Mouse (Mus musculus): ENCODE results near the gene 3110082I17Rik. TPM values are rescaled to one million over a fixed set of nuclear protein-coding genes. Genes with fewer than 3 reads are reported as not detected.

3110082I17Rik gene
- polyA plus RNA-seq, 1 experiment from 2014 or later: 17.0 TPM

DNA sequence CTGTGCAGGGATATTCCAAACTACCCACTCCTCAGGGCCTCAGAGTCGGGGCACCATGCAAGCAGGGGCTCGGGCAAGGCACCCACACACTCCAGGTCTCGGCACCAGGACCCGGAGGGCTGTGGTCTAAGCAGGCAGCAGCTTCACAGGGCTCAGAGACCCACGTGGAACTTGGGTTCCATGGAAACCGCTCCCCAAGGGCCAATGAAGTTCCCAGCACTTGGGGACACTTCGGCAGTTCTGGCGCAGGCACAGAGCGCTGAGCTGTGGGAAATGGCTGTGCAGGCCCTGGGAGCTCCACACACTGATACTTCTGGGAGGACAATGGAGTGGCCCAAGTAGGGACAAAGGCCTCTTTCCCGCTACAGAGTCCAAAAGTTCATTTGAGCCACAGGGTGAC is 7.3 kb downstream of the 3110082I17Rik start:
- H3K4me2 ChIP-seq (ENCODE audit: low read length): no peak overlapping the region
- 85% methylated on average over 10 of the region's 10 CpGs for WGBS
- no peaks in the 10 kb centered on the region for H3K27me3 ChIP-seq (ENCODE audit: control insufficient read depth, insufficient read depth, low read length)
- peaks cover 9% of the 10 kb centered on the region; the same call in 1 of the 2 replicates for H3K36me3 ChIP-seq (ENCODE audit: control insufficient read depth, insufficient read depth, low read length)
- H3K4me1 ChIP-seq (ENCODE audit: control insufficient read depth in 2 of 2, insufficient read depth in 2 of 2, low read length in 2 of 2): peaks cover 8 to 11% of the 10 kb centered on the region in 2 experiments; a peak in 3 of 4 replicates
- no peaks in the 10 kb centered on the region for H3K9me3 ChIP-seq (ENCODE audit: control insufficient read depth, low read length)
- H3K27ac ChIP-seq (replicated peaks in 1 of 2; ENCODE audit: control insufficient read depth in 1 of 2, insufficient read depth in 1 of 2, low read depth in 2 of 2, low read length in 2 of 2): no peak overlapping the region
- ATAC-seq (ENCODE audit: insufficient number of reproducible peaks, insufficient read depth, low FRiP score, low read depth): no peak
- H3K9ac ChIP-seq (ENCODE audit: low read length): no peak overlapping the region
- H3K4me3 ChIP-seq (ENCODE audit: control insufficient read depth in 1 of 2, insufficient read depth in 1 of 2, low read depth in 1 of 2, low read length in 2 of 2): no peak overlapping the region

DNA sequence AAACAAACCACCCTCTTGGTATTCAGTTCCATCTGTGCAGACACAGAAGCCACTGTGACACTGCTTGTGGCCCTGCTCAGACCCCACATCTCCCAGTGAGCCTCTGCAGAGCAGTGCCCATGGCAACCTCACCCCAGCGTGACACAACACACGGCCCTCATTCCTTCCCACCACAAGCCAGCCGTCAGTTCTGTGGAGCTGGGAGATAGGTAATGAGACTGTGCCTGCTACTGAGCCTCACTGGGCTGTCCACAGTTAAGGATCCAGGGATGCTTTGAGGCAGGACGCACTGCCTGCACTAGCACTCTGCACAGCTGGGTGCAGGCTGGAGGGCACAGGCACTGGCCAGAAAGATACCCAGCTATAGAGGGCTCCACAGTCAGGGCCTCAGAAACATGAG is 10.4 kb downstream of the 3110082I17Rik start:
- H3K27ac ChIP-seq (replicated peaks in 1 of 2; ENCODE audit: control insufficient read depth in 1 of 2, insufficient read depth in 1 of 2, low read depth in 2 of 2, low read length in 2 of 2): no peak overlapping the region
- H3K9ac ChIP-seq (ENCODE audit: low read length): no peak overlapping the region
- H3K27me3 ChIP-seq (ENCODE audit: control insufficient read depth, insufficient read depth, low read length): no peaks in the 10 kb centered on the region
- ATAC-seq (ENCODE audit: insufficient number of reproducible peaks, insufficient read depth, low FRiP score, low read depth): no peak
- peaks cover 5% of the 10 kb centered on the region; the same call in 1 of the 2 replicates for H3K36me3 ChIP-seq (ENCODE audit: control insufficient read depth, insufficient read depth, low read length)
- peaks cover 8 to 11% of the 10 kb centered on the region in 2 experiments; a peak in 3 of 4 replicates for H3K4me1 ChIP-seq (ENCODE audit: control insufficient read depth in 2 of 2, insufficient read depth in 2 of 2, low read length in 2 of 2)
- H3K4me3 ChIP-seq (ENCODE audit: control insufficient read depth in 1 of 2, insufficient read depth in 1 of 2, low read depth in 1 of 2, low read length in 2 of 2): no peak overlapping the region
- WGBS: 42% methylated on average over 4 of the region's 4 CpGs
- no peak overlapping the region for H3K4me2 ChIP-seq (ENCODE audit: low read length)
- H3K9me3 ChIP-seq (ENCODE audit: control insufficient read depth, low read length): no peaks in the 10 kb centered on the region

DNA sequence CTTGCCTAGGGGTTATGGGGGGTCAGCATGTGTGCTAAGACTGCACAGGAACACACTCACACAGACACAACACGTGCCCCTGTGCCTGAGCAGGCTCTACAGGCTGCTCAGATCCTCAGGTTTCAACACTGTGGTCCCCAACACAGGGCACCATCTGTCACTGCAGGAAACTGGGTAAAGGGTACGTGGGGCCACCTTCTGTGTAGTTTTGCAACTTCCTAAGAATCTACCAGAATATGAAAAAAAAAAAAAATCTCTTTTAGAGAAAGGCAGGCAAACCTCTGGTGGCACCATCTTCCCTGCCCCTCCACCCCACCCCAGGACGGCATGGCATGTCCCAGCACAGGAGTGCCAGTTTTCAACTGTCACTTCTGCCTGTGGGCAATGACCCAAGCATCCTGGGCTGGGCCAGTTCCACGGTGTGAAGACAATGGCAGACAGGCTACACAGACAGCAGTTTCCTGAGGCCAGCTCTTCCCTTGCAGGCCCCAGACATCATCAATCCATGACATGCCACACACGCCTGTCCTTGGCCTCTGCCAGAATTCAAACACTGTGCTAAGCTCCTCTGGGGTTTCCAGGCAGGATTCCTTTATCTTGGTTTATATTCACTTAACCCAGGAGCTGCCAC is 11.1 kb downstream of the 3110082I17Rik start:
- ATAC-seq (ENCODE audit: insufficient number of reproducible peaks, insufficient read depth, low FRiP score, low read depth): no peak
- H3K9ac ChIP-seq (ENCODE audit: low read length): no peak overlapping the region
- H3K36me3 ChIP-seq (ENCODE audit: control insufficient read depth, insufficient read depth, low read length): 0 out of 2 replicates have a peak, but pooled peaks cover 2% of the 10 kb centered on the region
- no peak overlapping the region for H3K4me2 ChIP-seq (ENCODE audit: low read length)
- 51% methylated on average over 5 of the region's 5 CpGs for WGBS
- no peaks in the 10 kb centered on the region for H3K27me3 ChIP-seq (ENCODE audit: control insufficient read depth, insufficient read depth, low read length)
- H3K4me1 ChIP-seq (ENCODE audit: control insufficient read depth in 2 of 2, insufficient read depth in 2 of 2, low read length in 2 of 2): peaks cover 8 to 11% of the 10 kb centered on the region in 2 experiments; a peak in 3 of 4 replicates
- no peaks in the 10 kb centered on the region for H3K9me3 ChIP-seq (ENCODE audit: control insufficient read depth, low read length)
- no peak overlapping the region for H3K27ac ChIP-seq (replicated peaks in 1 of 2; ENCODE audit: control insufficient read depth in 1 of 2, insufficient read depth in 1 of 2, low read depth in 2 of 2, low read length in 2 of 2)
- H3K4me3 ChIP-seq (ENCODE audit: control insufficient read depth in 1 of 2, insufficient read depth in 1 of 2, low read depth in 1 of 2, low read length in 2 of 2): no peak overlapping the region

DNA sequence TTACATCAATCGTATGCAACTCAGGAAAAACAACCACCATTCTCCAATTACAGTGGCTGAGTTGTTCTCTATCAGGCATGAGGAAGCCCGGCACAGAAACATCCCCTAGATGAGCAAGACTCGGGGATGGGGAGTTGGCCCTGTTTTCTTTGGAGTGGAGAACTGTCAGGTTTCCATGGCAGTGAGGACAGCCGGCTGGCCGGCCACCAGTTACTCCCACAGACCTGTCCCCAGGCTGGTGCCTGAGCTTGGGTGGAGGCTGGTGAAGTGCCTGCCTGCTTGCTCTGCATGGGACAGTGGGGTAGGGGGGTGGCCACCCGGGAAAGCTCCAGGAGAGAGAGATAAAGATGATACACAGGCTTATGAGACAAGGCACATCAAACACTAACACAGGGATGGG is 12.3 kb downstream of the 3110082I17Rik start:
- WGBS: 59% methylated on average over 6 of the region's 6 CpGs

DNA sequence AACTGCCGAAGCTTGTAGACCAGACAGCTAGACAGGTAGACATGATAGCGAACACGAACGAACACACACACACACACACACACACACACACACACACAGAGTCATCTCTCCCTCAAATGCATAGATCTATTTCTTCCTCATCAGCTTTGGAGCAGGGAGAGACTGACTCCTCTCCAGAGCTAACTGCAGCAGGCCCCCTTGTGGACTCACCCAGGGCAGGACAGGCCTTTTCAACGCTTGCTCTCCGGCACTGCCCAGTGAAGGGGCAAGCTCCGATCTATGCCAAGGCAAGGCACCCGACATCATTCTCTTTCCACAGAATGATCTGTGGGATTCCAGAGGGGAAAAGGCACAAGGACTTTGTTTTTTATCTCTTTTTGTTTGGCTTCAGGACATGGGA is 15.1 kb downstream of the 3110082I17Rik start:
- no peak for ATAC-seq (ENCODE audit: insufficient number of reproducible peaks, insufficient read depth, low FRiP score, low read depth)
- no peak overlapping the region for H3K27ac ChIP-seq (replicated peaks in 1 of 2; ENCODE audit: control insufficient read depth in 1 of 2, insufficient read depth in 1 of 2, low read depth in 2 of 2, low read length in 2 of 2)
- no peaks in the 10 kb centered on the region for H3K27me3 ChIP-seq (ENCODE audit: control insufficient read depth, insufficient read depth, low read length)
- no peak overlapping the region for H3K4me3 ChIP-seq (ENCODE audit: control insufficient read depth in 1 of 2, insufficient read depth in 1 of 2, low read depth in 1 of 2, low read length in 2 of 2)
- H3K36me3 ChIP-seq (ENCODE audit: control insufficient read depth, insufficient read depth, low read length): no peaks in the 10 kb centered on the region
- 79% methylated on average over 8 of the region's 8 CpGs for WGBS
- no peak overlapping the region for H3K9ac ChIP-seq (ENCODE audit: low read length)
- H3K4me1 ChIP-seq (ENCODE audit: control insufficient read depth in 2 of 2, insufficient read depth in 2 of 2, low read length in 2 of 2): peaks cover 8 to 11% of the 10 kb centered on the region in 2 experiments; a peak in 3 of 4 replicates
- H3K9me3 ChIP-seq (ENCODE audit: control insufficient read depth, low read length): no peaks in the 10 kb centered on the region
- no peak overlapping the region for H3K4me2 ChIP-seq (ENCODE audit: low read length)

More for the DNA sequence above, 12.3 kb downstream of the 3110082I17Rik start:
- no peaks in the 10 kb centered on the region for H3K9me3 ChIP-seq (ENCODE audit: control insufficient read depth, low read length)
- no peak overlapping the region for H3K9ac ChIP-seq (ENCODE audit: low read length)
- H3K4me2 ChIP-seq (ENCODE audit: low read length): no peak overlapping the region
- ATAC-seq (ENCODE audit: insufficient number of reproducible peaks, insufficient read depth, low FRiP score, low read depth): no peak
- H3K27me3 ChIP-seq (ENCODE audit: control insufficient read depth, insufficient read depth, low read length): no peaks in the 10 kb centered on the region
- H3K4me3 ChIP-seq (ENCODE audit: control insufficient read depth in 1 of 2, insufficient read depth in 1 of 2, low read depth in 1 of 2, low read length in 2 of 2): no peak overlapping the region
- no peak overlapping the region for H3K27ac ChIP-seq (replicated peaks in 1 of 2; ENCODE audit: control insufficient read depth in 1 of 2, insufficient read depth in 1 of 2, low read depth in 2 of 2, low read length in 2 of 2)
- H3K4me1 ChIP-seq (ENCODE audit: control insufficient read depth in 2 of 2, insufficient read depth in 2 of 2, low read length in 2 of 2): peaks cover 8 to 11% of the 10 kb centered on the region in 2 experiments; a peak in 3 of 4 replicates
- no peaks in the 10 kb centered on the region for H3K36me3 ChIP-seq (ENCODE audit: control insufficient read depth, insufficient read depth, low read length)

DNA sequence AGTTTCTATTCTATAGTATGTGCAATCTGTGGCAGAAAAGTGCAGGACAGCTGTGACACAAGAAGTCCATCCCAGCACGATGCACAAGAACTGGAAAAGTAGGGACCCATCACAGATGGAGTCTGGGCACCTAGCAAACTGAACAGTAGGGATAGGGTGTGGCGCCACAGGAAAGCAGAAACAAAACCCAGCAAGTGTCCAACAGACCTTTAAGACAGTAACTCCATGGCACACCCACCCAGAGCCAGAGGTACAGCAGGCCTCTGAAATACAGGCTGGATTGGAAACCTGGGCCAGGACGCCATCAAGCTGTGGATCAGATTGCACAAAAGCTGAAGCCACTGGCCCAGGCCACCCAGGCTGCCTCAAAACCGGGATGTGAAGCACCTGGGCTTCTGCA is 17.4 kb downstream of the 3110082I17Rik start:
- no peak overlapping the region for H3K4me2 ChIP-seq (ENCODE audit: low read length)
- no peaks in the 10 kb centered on the region for H3K27me3 ChIP-seq (ENCODE audit: control insufficient read depth, insufficient read depth, low read length)
- no peak overlapping the region for H3K9ac ChIP-seq (ENCODE audit: low read length)
- H3K4me3 ChIP-seq (ENCODE audit: control insufficient read depth in 1 of 2, insufficient read depth in 1 of 2, low read depth in 1 of 2, low read length in 2 of 2): no peak overlapping the region
- WGBS: 85% methylated on average over 4 of the region's 4 CpGs
- no peaks in the 10 kb centered on the region for H3K36me3 ChIP-seq (ENCODE audit: control insufficient read depth, insufficient read depth, low read length)
- no peak overlapping the region for H3K27ac ChIP-seq (replicated peaks in 1 of 2; ENCODE audit: control insufficient read depth in 1 of 2, insufficient read depth in 1 of 2, low read depth in 2 of 2, low read length in 2 of 2)
- no peaks in the 10 kb centered on the region; a peak in 1 of 4 replicates for H3K4me1 ChIP-seq (ENCODE audit: control insufficient read depth in 2 of 2, insufficient read depth in 2 of 2, low read length in 2 of 2)
- H3K9me3 ChIP-seq (ENCODE audit: control insufficient read depth, low read length): no peaks in the 10 kb centered on the region
- no peak for ATAC-seq (ENCODE audit: insufficient number of reproducible peaks, insufficient read depth, low FRiP score, low read depth)

DNA sequence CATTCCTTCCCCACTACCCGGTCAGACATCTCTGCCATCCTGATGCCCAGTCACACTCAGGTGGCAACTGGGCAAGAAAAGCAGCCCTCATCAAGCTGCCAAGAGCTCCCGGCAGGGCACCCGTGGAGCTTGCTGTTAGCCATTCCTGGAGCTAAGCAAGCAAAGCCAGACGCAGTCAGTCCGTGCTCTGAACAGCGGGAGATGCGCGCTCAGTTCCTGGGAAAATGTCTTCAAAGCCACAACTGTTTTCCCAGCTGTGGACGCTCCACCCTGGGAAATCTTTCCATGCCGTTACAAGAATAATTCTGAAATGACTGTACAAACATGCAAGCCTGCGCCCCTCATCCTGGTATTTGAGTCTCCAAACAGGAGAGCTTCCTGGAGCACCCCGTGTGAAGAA is 17.9 kb downstream of the 3110082I17Rik start:
- Histone ChIP-seq H3K4me1 (ENCODE audit: control insufficient read depth in 2 of 2, insufficient read depth in 2 of 2, low read length in 2 of 2) (no peaks in the 10 kb centered on the region; a peak in 1 of 4 replicates), H3K27me3 (ENCODE audit: control insufficient read depth, insufficient read depth, low read length) (no peaks in the 10 kb centered on the region), H3K4me3 (ENCODE audit: control insufficient read depth in 1 of 2, insufficient read depth in 1 of 2, low read depth in 1 of 2, low read length in 2 of 2) (no peak overlapping the region), H3K4me2 (ENCODE audit: low read length) (no peak overlapping the region), H3K27ac (replicated peaks in 1 of 2; ENCODE audit: control insufficient read depth in 1 of 2, insufficient read depth in 1 of 2, low read depth in 2 of 2, low read length in 2 of 2) (no peak overlapping the region), H3K9me3 (ENCODE audit: control insufficient read depth, low read length) (no peaks in the 10 kb centered on the region), H3K36me3 (ENCODE audit: control insufficient read depth, insufficient read depth, low read length) (no peaks in the 10 kb centered on the region), H3K9ac (ENCODE audit: low read length) (no peak overlapping the region)
- no peak for ATAC-seq (ENCODE audit: insufficient number of reproducible peaks, insufficient read depth, low FRiP score, low read depth)
- WGBS: 78% methylated on average over 12 of the region's 12 CpGs

DNA sequence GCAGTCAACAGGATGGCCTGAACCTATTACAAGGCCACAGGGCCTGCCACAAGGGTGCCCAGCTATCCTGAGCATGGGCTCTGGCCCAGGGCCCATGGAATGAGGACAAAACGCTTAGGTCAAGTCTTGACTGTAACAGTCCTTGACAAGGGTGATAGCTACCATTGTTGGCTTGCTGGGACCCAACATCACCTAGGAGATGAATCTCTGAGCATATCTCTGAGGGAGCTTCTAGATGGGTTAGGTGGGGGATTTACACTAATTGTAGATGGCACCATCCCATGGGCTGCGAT is 18.7 kb downstream of the 3110082I17Rik start:
- Histone ChIP-seq H3K4me1 (ENCODE audit: control insufficient read depth in 2 of 2, insufficient read depth in 2 of 2, low read length in 2 of 2) (no peaks in the 10 kb centered on the region; a peak in 1 of 4 replicates), H3K27me3 (ENCODE audit: control insufficient read depth, insufficient read depth, low read length) (no peaks in the 10 kb centered on the region), H3K27ac (replicated peaks in 1 of 2; ENCODE audit: control insufficient read depth in 1 of 2, insufficient read depth in 1 of 2, low read depth in 2 of 2, low read length in 2 of 2) (no peak overlapping the region), H3K9ac (ENCODE audit: low read length) (no peak overlapping the region), H3K4me2 (ENCODE audit: low read length) (no peak overlapping the region), H3K4me3 (ENCODE audit: control insufficient read depth in 1 of 2, insufficient read depth in 1 of 2, low read depth in 1 of 2, low read length in 2 of 2) (no peak overlapping the region), H3K36me3 (ENCODE audit: control insufficient read depth, insufficient read depth, low read length) (no peaks in the 10 kb centered on the region), H3K9me3 (ENCODE audit: control insufficient read depth, low read length) (no peaks in the 10 kb centered on the region)
- ATAC-seq (ENCODE audit: insufficient number of reproducible peaks, insufficient read depth, low FRiP score, low read depth): no peak
- WGBS: 84% methylated on average over 2 of the region's 2 CpGs
